Mouse (Mus musculus) lung, postnatal 0 days (tissue): ENCODE results near the gene Gm45837.

Source experiments
- CTCF ChIP-seq: IDR thresholded peaks from 2 replicates; pipeline ENCODE4 v1.5.1; 2016; ENCODE audit warnings: antibody characterized with exemption, mild to moderate bottlenecking
- EP300 ChIP-seq: IDR thresholded peaks from 2 replicates; pipeline ENCODE4 v1.6.1; 2016; ENCODE audit warnings: antibody characterized with exemption, mild to moderate bottlenecking, control low read depth

DNA sequence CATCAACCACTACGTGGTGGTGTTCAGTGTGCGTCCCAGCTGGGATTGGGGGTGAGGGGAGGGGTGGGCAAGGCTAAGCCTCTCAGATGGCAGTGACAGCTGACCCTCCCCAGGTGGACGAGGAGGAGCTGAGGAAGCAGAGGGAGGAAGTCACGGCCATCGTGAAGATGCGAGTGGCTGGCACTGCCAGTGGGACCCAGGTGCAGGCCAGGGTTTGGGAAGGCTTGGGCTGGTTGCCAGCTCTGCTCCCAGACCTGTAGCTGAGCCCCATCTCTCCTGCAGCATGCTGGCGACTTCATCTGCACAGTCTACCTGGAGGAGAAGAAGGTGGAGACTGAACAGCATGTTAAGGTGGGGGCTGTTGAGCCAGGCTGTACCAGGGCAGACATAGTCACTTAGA, 9.2 kb upstream of the Gm45837 start:
- no peak for TF ChIP-seq CTCF
- TF ChIP-seq EP300 = no peak
